9 mouse cellular contexts compared by ENCODE assay signal in the genomic region with DNA sequence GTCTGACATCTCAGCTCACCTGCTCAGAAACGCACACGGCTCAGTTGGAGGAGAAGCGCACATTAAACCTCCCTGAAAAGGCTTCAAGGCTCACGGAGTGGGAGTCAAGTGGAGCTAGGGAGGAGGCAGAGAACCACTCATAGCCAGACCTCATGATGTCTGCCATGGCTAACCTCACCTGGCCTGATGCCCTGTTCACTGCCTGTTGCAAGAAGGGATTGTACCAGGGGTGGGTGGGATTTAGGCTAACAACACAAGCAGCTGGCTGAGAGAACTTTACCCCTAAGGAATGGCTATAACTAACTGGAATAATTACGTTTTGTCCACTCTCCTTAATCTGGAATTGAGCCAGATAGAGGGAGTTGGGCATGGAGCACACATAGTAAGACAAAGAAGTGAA. TPM values are rescaled to one million over a fixed set of nuclear protein-coding genes. Genes with fewer than 3 reads are reported as not detected.
A peak's percentile ranks its signal among the peaks of the same experiment; 100 is the strongest.
DNase-seq lines count a peak whose midpoint lies in the region; ATAC-seq and TF ChIP-seq lines count a peak whose summit lies in the region.
"Had no signal": no experiment of that assay in that cellular context is flagged by ENCODE, and none has a peak within 500 bp of the region (broad histone marks: within the 10 kb centered on the region; RNA-seq: fewer than 3 reads in every experiment).

No protein-coding gene starts in this region.

- H3K9me3 ChIP-seq in kidney, embryonic 15.5 days (replicated peaks): no peaks in the 10 kb centered on the region
- no peaks in the 10 kb centered on the region; the same call in none of the 2 replicates for H3K9me3 ChIP-seq in heart, embryonic 16.5 days (replicated peaks; ENCODE audit: control insufficient read depth, low read length)
- no peaks in the 10 kb centered on the region for H3K9me3 ChIP-seq in midbrain, embryonic 15.5 days
- H3K9me3 ChIP-seq: neural tube, embryonic 13.5 days had no signal

- DNase-seq in kidney, adult 2 months: peak; percentile 92
- peak; percentile 73 to 75 for DNase-seq in cerebellum, postnatal 10 days
- peak; percentile 50 for DNase-seq in lung, postnatal 10 days
- DNase-seq in layer of hippocampus, adult 18-20 months (ENCODE audit: low spot score in 2 of 2): no peak
- DNase-seq in ovary, adult 18-20 months (ENCODE audit: low spot score): no peak

- no peak for ATAC-seq in kidney, embryonic 15.5 days (replicated peaks; ENCODE audit: low FRiP score)
- ATAC-seq in heart, embryonic 16.5 days (replicated peaks; ENCODE audit: extremely low read depth, insufficient read depth, low FRiP score): peak; percentile 25; the same call in 1 of the 2 replicates
- ATAC-seq in midbrain, embryonic 15.5 days (replicated peaks): no peak

- no peaks in the 10 kb centered on the region for H3K36me3 ChIP-seq in kidney, adult 2 months (ENCODE audit: control insufficient read depth, insufficient read depth, low read length)
- no peaks in the 10 kb centered on the region for H3K36me3 ChIP-seq in kidney, embryonic 15.5 days
- no peaks in the 10 kb centered on the region for H3K36me3 ChIP-seq in heart, embryonic 16.5 days (ENCODE audit: control insufficient read depth, insufficient read depth)
- no peaks in the 10 kb centered on the region for H3K36me3 ChIP-seq in midbrain, embryonic 15.5 days (replicated peaks)
- H3K36me3 ChIP-seq: neural tube, embryonic 13.5 days had no signal

- no peak for TF ChIP-seq CTCF in kidney, adult 2 months (conservative IDR thresholded peaks at IDR 0.05; ENCODE audit: insufficient read depth, insufficient read length, low read depth, low read length)

- no peak for TF ChIP-seq POLR2A in kidney, adult 2 months (IDR thresholded peaks at IDR 0.05; ENCODE audit: low read depth, low read length)

- peaks cover 8% of the 10 kb centered on the region; the same call in 1 of the 2 replicates for H3K4me1 ChIP-seq in kidney, adult 2 months (ENCODE audit: control insufficient read depth, insufficient read depth, low read length)
- 0 out of 2 replicates have a peak, but pooled peaks cover 13% of the 10 kb centered on the region for H3K4me1 ChIP-seq in kidney, embryonic 15.5 days
- 0 out of 2 replicates have a peak, but pooled peaks cover 2% of the 10 kb centered on the region for H3K4me1 ChIP-seq in heart, embryonic 16.5 days (ENCODE audit: control insufficient read depth, insufficient read depth, low read length)
- H3K4me1 ChIP-seq in midbrain, embryonic 15.5 days: no peaks in the 10 kb centered on the region
- H3K4me1 ChIP-seq: neural tube, embryonic 13.5 days had no signal

- WGBS in kidney, adult 2 months: 24% methylated on average over 5 of the region's 5 CpGs
- 75% methylated on average over 5 of the region's 5 CpGs for WGBS in kidney, embryonic 15.5 days
- 52% methylated on average over 5 of the region's 5 CpGs for WGBS in heart, embryonic 16.5 days
- 73% methylated on average over 5 of the region's 5 CpGs for WGBS in midbrain, embryonic 15.5 days

- no peaks in the 10 kb centered on the region for H3K27me3 ChIP-seq in kidney, adult 2 months (replicated peaks; ENCODE audit: control insufficient read depth, insufficient read depth, low read length)
- no peaks in the 10 kb centered on the region for H3K27me3 ChIP-seq in kidney, embryonic 15.5 days
- no peaks in the 10 kb centered on the region for H3K27me3 ChIP-seq in heart, embryonic 16.5 days (ENCODE audit: control insufficient read depth, insufficient read depth, low read length)
- H3K27me3 ChIP-seq in midbrain, embryonic 15.5 days (replicated peaks): no peaks in the 10 kb centered on the region
- H3K27me3 ChIP-seq: neural tube, embryonic 13.5 days had no signal

- H3K27ac ChIP-seq in kidney, adult 2 months (ENCODE audit: insufficient read depth, low read depth, low read length): peak overlapping the region; percentile 98
- H3K27ac ChIP-seq in kidney, embryonic 15.5 days: no peak overlapping the region
- peak overlapping the region; percentile 95 for H3K27ac ChIP-seq in heart, embryonic 16.5 days (ENCODE audit: low read length)
- no peak overlapping the region for H3K27ac ChIP-seq in midbrain, embryonic 15.5 days
- H3K27ac ChIP-seq: neural tube, embryonic 13.5 days had no signal

- no peak overlapping the region for H3K9ac ChIP-seq in kidney, embryonic 15.5 days
- H3K9ac ChIP-seq in heart, embryonic 16.5 days (ENCODE audit: low read length): peak overlapping the region; percentile 60
- no peak overlapping the region for H3K9ac ChIP-seq in midbrain, embryonic 15.5 days
- H3K9ac ChIP-seq: neural tube, embryonic 13.5 days had no signal

- no peak overlapping the region for H3K4me2 ChIP-seq in kidney, embryonic 15.5 days
- peak overlapping the region; percentile 55 for H3K4me2 ChIP-seq in heart, embryonic 16.5 days (ENCODE audit: low read depth, low read length)
- no peak overlapping the region for H3K4me2 ChIP-seq in midbrain, embryonic 15.5 days
- H3K4me2 ChIP-seq: neural tube, embryonic 13.5 days had no signal

- H3K4me3 ChIP-seq in kidney, adult 2 months (ENCODE audit: insufficient read depth, low read depth, low read length): peak overlapping the region; percentile 66
- H3K4me3 ChIP-seq in kidney, embryonic 15.5 days (replicated peaks): no peak overlapping the region
- H3K4me3 ChIP-seq in heart, embryonic 16.5 days (ENCODE audit: low read length): peak overlapping the region; percentile 46
- H3K4me3 ChIP-seq in midbrain, embryonic 15.5 days: no peak overlapping the region
- H3K4me3 ChIP-seq: neural tube, embryonic 13.5 days had no signal

RNA-seq across cellular contexts. Expression of a gene that starts 0.6 kb away (rescaled TPM):
- polyA plus RNA-seq in kidney, adult 2 months (2012; rRNA removed): 51.6 and 54.3 TPM in 2 replicates
- polyA plus RNA-seq in kidney, embryonic 15.5 days (2015; fragmentation: Nextera tagmentation; extraction: Ambion mirVana): 0.28 and 0.53 TPM in 2 replicates
- polyA plus RNA-seq in heart, embryonic 16.5 days (2015; fragmentation: Nextera tagmentation; extraction: Ambion mirVana): 25.0 and 27.3 TPM in 2 replicates
- 10 to 100 TPM; 18.8 to 19.4 TPM for total RNA-seq in layer of hippocampus, adult 18-20 months (2021)
- 0.82 and 0.98 TPM in 2 replicates for polyA plus RNA-seq in midbrain, embryonic 15.5 days (2015; fragmentation: Nextera tagmentation; extraction: Ambion mirVana)

RNA-seq across cellular contexts. Expression of a gene that starts 52.6 kb away (rescaled TPM):
- polyA plus RNA-seq in kidney, adult 2 months (2012; rRNA removed): 1.6 and 2.1 TPM in 2 replicates
- 2.4 and 2.9 TPM in 2 replicates for polyA plus RNA-seq in kidney, embryonic 15.5 days (2015; fragmentation: Nextera tagmentation; extraction: Ambion mirVana)
- polyA plus RNA-seq in heart, embryonic 16.5 days (2015; fragmentation: Nextera tagmentation; extraction: Ambion mirVana): 2.1 and 2.5 TPM in 2 replicates
- 1 to 10 TPM; 2.9 to 3.9 TPM for total RNA-seq in layer of hippocampus, adult 18-20 months (2021)
- 0.47 and 0.71 TPM in 2 replicates for polyA plus RNA-seq in midbrain, embryonic 15.5 days (2015; fragmentation: Nextera tagmentation; extraction: Ambion mirVana)

Comparison
In these comparisons a context has a peak if more than half of its experiments do, and no peak if none do; other contexts are left out.
1. H3K27ac ChIP-seq: peak in kidney, adult 2 months (single experiment) and heart, embryonic 16.5 days (single experiment); none in kidney, embryonic 15.5 days (single experiment) and midbrain, embryonic 15.5 days (single experiment).
2. H3K4me3 ChIP-seq: peak in kidney, adult 2 months (single experiment) and heart, embryonic 16.5 days (single experiment); none in kidney, embryonic 15.5 days (single experiment) and midbrain, embryonic 15.5 days (single experiment).
3. RNA of a gene that starts 0.6 kb away (polyA plus RNA-seq): 51.6 to 54.3 TPM in kidney, adult 2 months and 25.0 to 27.3 TPM in heart, embryonic 16.5 days; 0.82 to 0.98 TPM in midbrain, embryonic 15.5 days and 0.28 to 0.53 TPM in kidney, embryonic 15.5 days; every median in the first group is over 10 times any median in the second.
4. DNase-seq: peak in kidney, adult 2 months (single experiment), cerebellum, postnatal 10 days (2 of 2) and lung, postnatal 10 days (single experiment); none in layer of hippocampus, adult 18-20 months (0 of 2) and ovary, adult 18-20 months (single experiment).